Mouse (Mus musculus) liver, adult (tissue): ENCODE results near the gene Fcf1.
A peak's percentile ranks its signal among the peaks of the same experiment; 100 is the strongest.

Experiments used
- GATA4 ChIP-seq: IDR thresholded peaks from 2 replicates; pipeline ENCODE4 v1.6.1; 2014; ENCODE audit warnings: mild to moderate bottlenecking, low read length; ENCODE audit not compliant: insufficient replicate concordance

Gene Fcf1

GRCm38 (mm10) chr12:84970428-84971096, at the start of gene Fcf1, which contains the start of gene Arel1:
Gene Fcf1, plus strand, starts transcription at chr12:84970897.
Gene Arel1, minus strand, starts transcription at chr12:84970900.
- no peak for TF ChIP-seq GATA4

GRCm38 (mm10) chr12:84921881-84922419, 48.7 kb upstream of the Fcf1 start:
- TF ChIP-seq GATA4: no peak

GRCm38 (mm10) chr12:84924324-84924723, 46.4 kb upstream of the Fcf1 start:
- TF ChIP-seq GATA4: no peak

GRCm38 (mm10) chr12:84926542-84926941, 44.2 kb upstream of the Fcf1 start:
- no peak for TF ChIP-seq GATA4

GRCm38 (mm10) chr12:84932210-84932609, 38.5 kb upstream of the Fcf1 start:
- TF ChIP-seq GATA4: no peak

- no peak for TF ChIP-seq GATA4
Measured at GRCm38 (mm10) chr12:84935343-84935742, 35.4 kb upstream of the Fcf1 start.

- no peak for TF ChIP-seq GATA4
Measured at GRCm38 (mm10) chr12:84939117-84939516, 31.6 kb upstream of the Fcf1 start.

GRCm38 (mm10) chr12:84940343-84940742, 30.4 kb upstream of the Fcf1 start:
- no peak for TF ChIP-seq GATA4

GRCm38 (mm10) chr12:84941717-84942116, 29.0 kb upstream of the Fcf1 start:
- TF ChIP-seq GATA4: no peak

GRCm38 (mm10) chr12:84943006-84943952, 27.4 kb upstream of the Fcf1 start:
- no peak for TF ChIP-seq GATA4

GRCm38 (mm10) chr12:84944150-84944812, 26.4 kb upstream of the Fcf1 start:
- no peak for TF ChIP-seq GATA4

- no peak for TF ChIP-seq GATA4
Measured at GRCm38 (mm10) chr12:84944813-84945553, 25.7 kb upstream of the Fcf1 start.

- TF ChIP-seq GATA4: peak; percentile 86; the same call in 1 of the 2 replicates
Measured at GRCm38 (mm10) chr12:84947894-84948583, 22.7 kb upstream of the Fcf1 start.
